Mouse (Mus musculus) limb, embryonic 13.5 days (tissue): ENCODE results near the gene Olfr1242. TPM values are rescaled to one million over a fixed set of nuclear protein-coding genes. Genes with fewer than 3 reads are reported as not detected.

Experiments used
- ATAC-seq: fragments of 200-750 bp; cut with Nextera tagmentation; 2 replicates; pipeline ENCODE4 v1.8.0; 2017; ENCODE audit warnings: low read depth, moderate number of reproducible peaks, moderate TSS enrichment; ENCODE audit not compliant: low FRiP score
- H3K27ac ChIP-seq: fragments of 300-500 bp; sonication (generic); 2 replicates; pipeline ENCODE4 v1.5.1; 2015; ENCODE audit warnings: inconsistent platforms, mild to moderate bottlenecking, moderate library complexity
- H3K27me3 ChIP-seq: fragments of 300-500 bp; sonication (generic); 2 replicates; pipeline ENCODE4 v1.6.1; 2015; ENCODE audit warnings: mild to moderate bottlenecking, inconsistent platforms
- H3K36me3 ChIP-seq: fragments of 300-500 bp; sonication (generic); 2 replicates; pipeline ENCODE4 v1.6.1; 2015; ENCODE audit warnings: inconsistent platforms, mild to moderate bottlenecking, moderate library complexity
- H3K4me1 ChIP-seq: fragments of 300-500 bp; sonication (generic); 2 replicates; pipeline ENCODE4 v1.6.1; 2015; ENCODE audit warnings: inconsistent platforms
- H3K4me2 ChIP-seq: fragments of 300-500 bp; sonication (generic); replicated peaks from 2 replicates; pipeline ENCODE4 v1.6.1; 2015; ENCODE audit warnings: inconsistent platforms, mild to moderate bottlenecking, moderate library complexity
- H3K4me3 ChIP-seq: fragments of 300-500 bp; sonication (generic); 2 replicates; pipeline ENCODE4 v1.5.1; 2015; ENCODE audit warnings: moderate library complexity, mild to moderate bottlenecking, inconsistent platforms
- H3K9ac ChIP-seq: fragments of 300-500 bp; sonication (generic); 2 replicates; pipeline ENCODE4 v1.6.1; 2015; ENCODE audit warnings: mild to moderate bottlenecking, inconsistent platforms
- H3K9me3 ChIP-seq: fragments of 300-500 bp; sonication (generic); 2 replicates; pipeline ENCODE4 v1.6.1; 2016; ENCODE audit warnings: inconsistent platforms
- WGBS: fragments of 180-500 bp; shearing (Covaris S2); methylation state at CpG from one replicate; pipeline ENCODE4 v1.1.7; 2015; 5-methylcytosine and 5-hydroxymethylcytosine counted together
- polyA plus RNA-seq: library from polyadenylated mRNA; unstranded; fragments of >200 nt; fragmentation: Nextera tagmentation; extraction: Ambion mirVana; gene quantifications from 2 replicates; pipeline ENCODE4 v1.2.1, GENCODE M21; 2015

Olfr1242 gene
- not detected in 2 replicates for polyA plus RNA-seq

DNA sequence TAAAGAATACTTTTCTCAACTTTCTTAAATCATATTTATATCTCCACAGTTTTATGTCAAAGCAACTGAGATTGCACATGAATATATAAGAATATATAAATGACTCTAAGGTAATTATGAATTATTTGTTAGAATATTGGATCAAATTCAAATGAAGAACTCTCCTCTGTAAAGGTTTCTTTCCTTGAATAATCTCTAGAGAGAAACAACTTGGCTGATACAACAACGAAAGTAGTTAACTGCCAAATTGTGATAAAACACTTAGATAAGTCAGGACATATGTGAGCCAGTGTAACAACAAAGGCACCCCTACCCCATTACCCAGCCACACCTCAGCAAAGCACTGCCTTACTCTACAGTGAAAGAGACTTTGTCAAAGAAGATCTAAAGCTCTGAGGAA, at the start of gene Olfr1242:
Olfr1242 (minus strand) TSS at position 101 of the 400 bp plus-strand sequence.
- Histone ChIP-seq H3K9ac (no peak within 1 kb of the TSS), H3K4me1 (no peaks in the 10 kb centered on the region), H3K27me3 (no peaks in the 10 kb centered on the region), H3K36me3 (no peaks in the 10 kb centered on the region), H3K4me3 (no peak within 1 kb of the TSS), H3K27ac (no peak within 1 kb of the TSS), H3K9me3 (no peaks in the 10 kb centered on the region), H3K4me2 (no peak within 1 kb of the TSS)
- no peak for ATAC-seq
- WGBS, result 78% methylated on average over 1 of the region's 1 CpGs

DNA sequence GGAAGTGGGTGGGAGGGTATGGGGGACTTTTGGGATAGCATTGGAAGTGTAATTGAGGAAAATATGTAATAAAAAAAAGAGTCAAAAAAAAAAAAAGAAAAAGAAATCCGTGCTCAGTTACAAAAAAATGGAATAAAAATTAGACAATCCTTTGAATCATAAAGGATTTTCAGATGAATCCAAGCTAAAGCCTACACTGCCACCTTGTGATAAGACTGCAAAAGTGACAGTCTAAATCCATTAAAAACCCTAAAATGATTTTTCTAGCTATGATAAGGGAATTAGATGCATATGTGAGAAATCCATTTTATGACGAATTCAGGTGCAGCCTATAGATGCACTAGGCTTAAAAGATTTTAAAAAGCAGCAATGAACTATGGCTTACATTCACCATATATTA, 46.4 kb upstream of the Olfr1242 start:
- ATAC-seq, result no peak
- Histone ChIP-seq H3K4me3 (no peak overlapping the region), H3K9ac (no peak overlapping the region), H3K4me1 (no peaks in the 10 kb centered on the region), H3K4me2 (no peak overlapping the region), H3K27me3 (no peaks in the 10 kb centered on the region), H3K36me3 (no peaks in the 10 kb centered on the region), H3K27ac (no peak overlapping the region), H3K9me3 (no peaks in the 10 kb centered on the region)
- 58% methylated on average over 2 of the region's 2 CpGs for WGBS

DNA sequence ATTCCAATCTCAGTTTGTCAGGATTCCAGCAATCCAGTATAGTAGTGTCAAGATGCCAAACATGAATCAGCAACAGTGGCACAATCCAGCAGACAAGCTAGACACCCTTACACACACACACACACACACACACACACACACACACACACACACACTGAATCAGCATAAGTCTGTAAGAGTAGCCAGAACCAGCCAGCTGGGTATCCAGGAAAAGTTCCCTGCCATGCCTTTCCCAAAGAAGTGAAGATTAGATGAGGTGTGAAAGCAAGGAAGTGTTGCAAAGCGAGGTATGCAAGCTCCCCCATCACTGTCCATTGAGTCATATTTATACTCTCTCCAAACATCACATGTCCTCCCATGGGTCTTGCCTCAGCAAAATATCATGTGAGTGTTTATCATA, 41.8 kb upstream of the Olfr1242 start:
- H3K27ac ChIP-seq, result no peak overlapping the region
- H3K4me3 ChIP-seq, result no peak overlapping the region
- no peak for ATAC-seq
- H3K36me3 ChIP-seq, result no peaks in the 10 kb centered on the region
- no peaks in the 10 kb centered on the region for H3K27me3 ChIP-seq
- no peak overlapping the region for H3K9ac ChIP-seq
- H3K4me2 ChIP-seq, result no peak overlapping the region
- 78% methylated on average over 1 of the region's 1 CpGs for WGBS
- no peaks in the 10 kb centered on the region for H3K9me3 ChIP-seq
- H3K4me1 ChIP-seq, result no peaks in the 10 kb centered on the region

DNA sequence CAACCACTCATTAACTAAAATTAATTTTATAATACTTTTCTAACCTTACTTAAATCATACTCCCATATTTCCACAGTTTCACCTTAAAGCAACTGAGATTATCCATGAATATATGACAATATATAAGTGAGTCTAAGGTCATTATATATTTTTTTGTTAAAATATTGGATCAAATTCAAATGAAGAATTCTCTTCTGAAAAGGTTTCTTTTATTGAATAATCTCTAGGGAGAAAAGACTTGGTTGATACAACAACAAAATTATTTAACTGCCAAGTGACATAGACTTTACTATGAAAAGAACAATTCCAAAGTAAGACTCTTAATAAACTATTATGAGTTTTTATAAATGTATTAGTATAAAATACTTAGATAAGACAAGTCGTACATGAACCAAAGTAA, 33.3 kb upstream of the Olfr1242 start, which contains the start of gene Olfr1243:
Olfr1243 (minus strand) TSS at position 101 of the 400 bp plus-strand sequence.
- no peak within 1 kb of the TSS for H3K4me2 ChIP-seq
- WGBS, result 97% methylated on average over 1 of the region's 1 CpGs
- no peaks in the 10 kb centered on the region for H3K36me3 ChIP-seq
- H3K27me3 ChIP-seq, result no peaks in the 10 kb centered on the region
- no peak for ATAC-seq
- H3K9ac ChIP-seq, result no peak within 1 kb of the TSS
- H3K4me1 ChIP-seq, result no peaks in the 10 kb centered on the region
- H3K9me3 ChIP-seq, result no peaks in the 10 kb centered on the region
- H3K4me3 ChIP-seq, result no peak within 1 kb of the TSS
- H3K27ac ChIP-seq, result no peak within 1 kb of the TSS

DNA sequence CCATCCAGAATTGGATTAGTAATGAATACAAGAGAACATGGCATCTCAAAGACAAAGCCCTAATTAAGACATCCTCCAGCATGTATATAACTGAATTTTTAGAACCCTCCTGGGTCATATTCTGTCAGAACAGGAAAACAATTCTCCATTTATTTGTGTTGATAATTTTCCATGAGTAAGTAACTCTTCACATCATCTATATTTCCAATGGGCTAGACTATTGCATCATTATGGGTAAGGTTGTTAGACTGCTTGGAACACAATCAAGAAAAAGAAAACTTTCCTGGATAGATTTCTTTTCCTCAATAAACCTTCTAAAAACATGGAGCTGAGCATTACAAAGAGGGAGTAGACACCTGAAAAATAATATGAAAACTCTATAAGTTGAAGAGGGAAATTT, 11.1 kb downstream of the Olfr1242 start, which contains the start of gene Olfr1241:
Olfr1241 (minus strand) TSS at position 101 of the 400 bp plus-strand sequence.
- no peak within 1 kb of the TSS for H3K4me3 ChIP-seq
- no peak for ATAC-seq
- no peaks in the 10 kb centered on the region for H3K36me3 ChIP-seq
- no peaks in the 10 kb centered on the region for H3K9me3 ChIP-seq
- no peaks in the 10 kb centered on the region for H3K4me1 ChIP-seq
- no peak within 1 kb of the TSS for H3K4me2 ChIP-seq
- H3K27ac ChIP-seq, result no peak within 1 kb of the TSS
- no peaks in the 10 kb centered on the region for H3K27me3 ChIP-seq
- H3K9ac ChIP-seq, result no peak within 1 kb of the TSS

DNA sequence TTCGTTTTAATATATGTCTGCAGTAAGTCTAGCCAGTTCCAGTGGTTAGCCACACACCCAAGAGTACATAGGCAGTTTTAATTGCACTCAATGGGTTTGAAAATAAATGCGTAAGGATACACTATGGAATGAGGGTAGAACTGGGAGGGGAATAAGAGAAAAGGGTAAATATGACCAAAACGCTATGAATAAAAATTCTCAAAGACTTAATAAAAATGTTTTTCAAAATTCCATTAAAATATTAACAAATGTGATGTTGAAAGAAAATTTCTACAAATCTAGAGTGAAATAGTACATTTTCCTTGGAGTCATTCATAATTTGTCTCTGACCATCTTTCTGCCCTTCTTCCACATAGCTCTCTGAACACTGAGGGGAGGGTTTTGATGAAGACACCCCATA, 55.2 kb downstream of the Olfr1242 start, which contains the start of gene Olfr1240:
Olfr1240 (minus strand) TSS at position 101 of the 400 bp plus-strand sequence.
- Histone ChIP-seq H3K27me3 (no peaks in the 10 kb centered on the region), H3K27ac (no peak within 1 kb of the TSS), H3K36me3 (no peaks in the 10 kb centered on the region), H3K4me2 (no peak within 1 kb of the TSS), H3K4me3 (no peak within 1 kb of the TSS), H3K9me3 (no peaks in the 10 kb centered on the region), H3K9ac (no peak within 1 kb of the TSS), H3K4me1 (no peaks in the 10 kb centered on the region)
- ATAC-seq, result no peak
- WGBS, result 81% methylated on average over 3 of the region's 3 CpGs

Other genes starting within 250 kb of the Olfr1242 start
- not detected in 2 replicates for gene Olfr1228, start 244.3 kb downstream of the Olfr1242 start, polyA plus RNA-seq
- not detected in 2 replicates for gene Olfr1229, start 210.3 kb downstream of the Olfr1242 start, polyA plus RNA-seq
- not detected in 2 replicates for gene Olfr1230, start 201.1 kb downstream of the Olfr1242 start, polyA plus RNA-seq
- not detected in 2 replicates for gene Olfr1231, start 191.3 kb downstream of the Olfr1242 start, polyA plus RNA-seq
- not detected in 2 replicates for gene Olfr1232, start 168.7 kb downstream of the Olfr1242 start, polyA plus RNA-seq
- gene Olfr1233, start 155.9 kb downstream of the Olfr1242 start, polyA plus RNA-seq, result not detected in 2 replicates
- not detected in 2 replicates for gene Olfr1234, start 133.5 kb downstream of the Olfr1242 start, polyA plus RNA-seq
- gene Olfr1238, start 88.7 kb downstream of the Olfr1242 start, polyA plus RNA-seq, result not detected in 2 replicates
- not detected in 2 replicates for gene Olfr1239, start 77.9 kb downstream of the Olfr1242 start, polyA plus RNA-seq
- not detected in 2 replicates for gene Olfr1240, start 55.3 kb downstream of the Olfr1242 start, polyA plus RNA-seq
- not detected in 2 replicates for gene Olfr1241, start 11.2 kb downstream of the Olfr1242 start, polyA plus RNA-seq
- gene Olfr1243, start 33.2 kb upstream of the Olfr1242 start, polyA plus RNA-seq, result not detected in 2 replicates
- not detected in 2 replicates for gene Olfr1245, start 80.1 kb upstream of the Olfr1242 start, polyA plus RNA-seq
- not detected in 2 replicates for gene Olfr1246, start 94.8 kb upstream of the Olfr1242 start, polyA plus RNA-seq
- not detected in 2 replicates for gene Olfr1247, start 115.8 kb upstream of the Olfr1242 start, polyA plus RNA-seq
- gene Olfr1248, start 119.9 kb upstream of the Olfr1242 start, polyA plus RNA-seq, result not detected in 2 replicates
- not detected in 2 replicates for gene Olfr1249, start 136.6 kb upstream of the Olfr1242 start, polyA plus RNA-seq
- gene Olfr1250, start 163.1 kb upstream of the Olfr1242 start, polyA plus RNA-seq, result not detected in 2 replicates
- gene Olfr1251, start 173.6 kb upstream of the Olfr1242 start, polyA plus RNA-seq, result not detected in 2 replicates
- gene Olfr1252, start 226.7 kb upstream of the Olfr1242 start, polyA plus RNA-seq, result not detected in 2 replicates